Mouse (Mus musculus) adrenal gland, postnatal 36 days (tissue): ENCODE data around the gene Olfr1262. TPM values are rescaled to one million over a fixed set of nuclear protein-coding genes. Genes with fewer than 3 reads are reported as not detected.

Experiments
- DNase-seq, 2 experiments: peaks; one replicate each; pipeline ENCODE4 v3.0.0; 2021; ENCODE audit warnings: mixed read lengths in 1 of 2
- long read RNA-seq, 2 experiments: library from polyadenylated mRNA; stranded (forward); transcript quantifications; one replicate each; pipeline ENCODE4 v2.0.0; 2021; ENCODE audit warnings: borderline sequencing depth in 2 of 2
- total RNA-seq, 2 experiments: library from RNA; stranded (reverse); gene quantifications; 2 replicates each; pipeline ENCODE4 v1.2.3; 2021

The Olfr1262 gene
- not detected for total RNA-seq
- long read RNA-seq, experiment 1, result 0 reads
- long read RNA-seq, experiment 2, result 0 reads

- DNase-seq, result no peak
These were observed at the start of gene Olfr1262 for GRCm38 (mm10) chr2:89999845-90000244. TSS of gene Olfr1262 (plus strand) at chr2:90000145.

- DNase-seq, result no peak
These were observed 25.8 kb upstream of the Olfr1262 start, which contains the start of gene Olfr1260 for GRCm38 (mm10) chr2:89974184-89974583. TSS of gene Olfr1260 (plus strand) at chr2:89974340.

- no peak for DNase-seq
These were observed 22.2 kb upstream of the Olfr1262 start for GRCm38 (mm10) chr2:89977709-89978108.

GRCm38 (mm10) chr2:89990921-89991320 lies 9.0 kb upstream of the Olfr1262 start, which contains the start of gene Olfr1261:
TSS of gene Olfr1261 (plus strand) at chr2:89991221.
- DNase-seq, result no peak

- DNase-seq, result no peak
These were observed 11.9 kb downstream of the Olfr1262 start, which contains the start of gene Olfr1263 for GRCm38 (mm10) chr2:90011831-90012230. TSS of gene Olfr1263 (plus strand) at chr2:90012131.

- DNase-seq, result no peak
These were observed 25.5 kb downstream of the Olfr1262 start, which contains the start of gene Olfr1264 for GRCm38 (mm10) chr2:90025477-90025876. TSS of gene Olfr1264 (minus strand) at chr2:90025577.

- DNase-seq, result no peak
These were observed 35.1 kb downstream of the Olfr1262 start, which contains the start of gene Olfr1265 for GRCm38 (mm10) chr2:90035037-90035436. TSS of gene Olfr1265 (plus strand) at chr2:90035337.

Other genes with a start within 250 kb of the Olfr1262 start
- not detected for gene Olfr1253, start 243.1 kb upstream of the Olfr1262 start, total RNA-seq
- gene Olfr1254, start 206.5 kb upstream of the Olfr1262 start, total RNA-seq, result not detected
- gene Olfr1255, start 188.1 kb upstream of the Olfr1262 start, total RNA-seq, result not detected
- not detected for gene Olfr1256, start 158.6 kb upstream of the Olfr1262 start, total RNA-seq
- not detected for gene Olfr48, start 151.9 kb upstream of the Olfr1262 start, total RNA-seq
- not detected for gene Olfr1257, start 121.7 kb upstream of the Olfr1262 start, total RNA-seq
- not detected for gene Olfr1258, start 72.8 kb upstream of the Olfr1262 start, total RNA-seq
- gene Olfr1259, start 51.5 kb upstream of the Olfr1262 start, total RNA-seq, result not detected
- not detected for gene Olfr1260, start 25.8 kb upstream of the Olfr1262 start, total RNA-seq
- gene Olfr1261, start 8.9 kb upstream of the Olfr1262 start, total RNA-seq, result not detected
- gene Olfr1263, start 12.0 kb downstream of the Olfr1262 start, total RNA-seq, result not detected
- not detected for gene Olfr1264, start 25.4 kb downstream of the Olfr1262 start, total RNA-seq
- not detected for gene Olfr1265, start 35.2 kb downstream of the Olfr1262 start, total RNA-seq
- gene Olfr140, start 63.4 kb downstream of the Olfr1262 start, total RNA-seq, result not detected
- not detected for gene Olfr1269, start 121.3 kb downstream of the Olfr1262 start, total RNA-seq
- gene Olfr32, start 142.2 kb downstream of the Olfr1262 start, total RNA-seq, result not detected
- not detected for gene Olfr1270, start 152.9 kb downstream of the Olfr1262 start, total RNA-seq
- not detected for gene Olfr1506, start 224.3 kb downstream of the Olfr1262 start, total RNA-seq